ENCODE assay signal across 7 mouse cellular contexts in the genomic region with DNA sequence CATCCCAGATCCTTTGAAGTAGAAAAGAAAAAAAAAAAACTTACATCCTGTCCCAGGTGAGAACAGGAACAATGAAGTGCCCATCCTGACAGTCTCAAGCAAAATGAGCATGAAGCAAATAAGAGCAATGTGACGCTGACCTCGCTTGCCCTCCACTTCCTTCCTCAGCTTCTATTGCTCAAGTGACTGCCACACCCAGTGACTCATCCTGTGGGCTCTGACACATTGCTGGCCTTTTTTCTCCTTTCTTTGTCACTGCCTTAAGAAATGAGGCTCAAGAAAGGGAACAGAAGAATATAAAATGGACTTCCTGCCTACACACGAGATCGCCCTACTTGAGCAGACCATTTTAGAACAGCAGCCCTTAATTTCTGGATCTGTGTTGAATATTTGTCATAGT. TPM values are rescaled to one million over a fixed set of nuclear protein-coding genes. Genes with fewer than 3 reads are reported as not detected.
DNase-seq lines count a peak whose midpoint lies in the region; ATAC-seq lines count a peak whose summit lies in the region.

No protein-coding gene starts in this region.

- peak; percentile 33 for DNase-seq in T-cell, adult 2 months (ENCODE audit: low spot score)
- DNase-seq in heart, adult 9 months (ENCODE audit: low spot score in 2 of 2), result peak; percentile 70 to 81
- peak; percentile 57 for DNase-seq in lung, postnatal 14 days
- DNase-seq in spleen, adult 12 weeks (ENCODE audit: low spot score), result no peak
- no peak for DNase-seq in frontal cortex, postnatal 14 days (ENCODE audit: low spot score in 2 of 2)
- no peak for DNase-seq in layer of hippocampus, adult 18-20 months (ENCODE audit: low spot score in 2 of 2)

- ATAC-seq in CD4-positive, CD25-positive, alpha-beta regulatory T cell, adult 4 months, result peak; percentile 53

RNA-seq across cellular contexts. Expression of a gene that starts 42.9 kb away (rescaled TPM):
- under 1 TPM; 0.28 to 0.98 TPM for polyA plus RNA-seq in CD4-positive, CD25-positive, alpha-beta regulatory T cell, adult 4 months (2017; shearing (Covaris generic))
- 10 to 100 TPM; 33.3 to 35.0 TPM for total RNA-seq in layer of hippocampus, adult 18-20 months (2021)

Comparison
In these comparisons a context has a peak if more than half of its experiments do, and no peak if none do; other contexts are left out.
1. DNase-seq: peak in T-cell, adult 2 months (single experiment), heart, adult 9 months (2 of 2) and lung, postnatal 14 days (single experiment); none in spleen, adult 12 weeks (single experiment), frontal cortex, postnatal 14 days (0 of 2) and layer of hippocampus, adult 18-20 months (0 of 2).